Mouse (Mus musculus): ENCODE data around the gene Poldip2. TPM values are rescaled to one million over a fixed set of nuclear protein-coding genes. Genes with fewer than 3 reads are reported as not detected.
A peak's percentile ranks its signal among the peaks of the same experiment; 100 is the strongest.

Poldip2 gene
- polyA plus RNA-seq, 1 experiment: 1.2 TPM

- no peaks in the 10 kb centered on the region for H3K27me3 ChIP-seq (ENCODE audit: control insufficient read depth)
- peaks cover 42% of the 10 kb centered on the region for H3K4me1 ChIP-seq (ENCODE audit: control insufficient read depth)
- TF ChIP-seq TAL1 (IDR thresholded peaks at IDR 0.05; ENCODE audit: low read length) (no peak), GATA1 (IDR thresholded peaks at IDR 0.05; ENCODE audit: low read length) (no peak)
- H3K36me3 ChIP-seq (ENCODE audit: control insufficient read depth): peaks cover 13% of the 10 kb centered on the region
- H3K9me3 ChIP-seq (ENCODE audit: control insufficient read depth, low read length): peaks cover 5% of the 10 kb centered on the region; the same call in 1 of the 2 replicates
- H3K4me3 ChIP-seq (replicated peaks): peak overlapping the region; percentile 90
Measured at GRCm38 (mm10) chr11:78549491-78549987, 37.5 kb downstream of the Poldip2 start.

GRCm38 (mm10) chr11:78550168-78551058, 38.4 kb downstream of the Poldip2 start, which contains the start of gene Tmem97:
Tmem97 (minus strand) TSS chr11:78550777.
- H3K4me3 ChIP-seq (replicated peaks): peak within 1 kb of the TSS; percentile 90
- H3K9me3 ChIP-seq (ENCODE audit: control insufficient read depth, low read length): peaks cover 5% of the 10 kb centered on the region; the same call in 1 of the 2 replicates
- H3K27me3 ChIP-seq (ENCODE audit: control insufficient read depth): no peaks in the 10 kb centered on the region
- peaks cover 7% of the 10 kb centered on the region for H3K36me3 ChIP-seq (ENCODE audit: control insufficient read depth)
- H3K4me1 ChIP-seq (ENCODE audit: control insufficient read depth): peaks cover 40% of the 10 kb centered on the region
- no peak for TF ChIP-seq GATA1 (IDR thresholded peaks at IDR 0.05; ENCODE audit: low read length)
- no peak for TF ChIP-seq TAL1 (IDR thresholded peaks at IDR 0.05; ENCODE audit: low read length)

- Histone ChIP-seq H3K4me3 (replicated peaks) (peak overlapping the region; percentile 90), H3K36me3 (ENCODE audit: control insufficient read depth) (peaks cover 3% of the 10 kb centered on the region; the same call in 1 of the 2 replicates), H3K4me1 (ENCODE audit: control insufficient read depth) (peaks cover 42% of the 10 kb centered on the region), H3K9me3 (ENCODE audit: control insufficient read depth, low read length) (peaks cover 5% of the 10 kb centered on the region; the same call in 1 of the 2 replicates), H3K27me3 (ENCODE audit: control insufficient read depth) (no peaks in the 10 kb centered on the region)
- no peak for TF ChIP-seq TAL1 (IDR thresholded peaks at IDR 0.05; ENCODE audit: low read length)
- no peak for TF ChIP-seq GATA1 (IDR thresholded peaks at IDR 0.05; ENCODE audit: low read length)
Measured at GRCm38 (mm10) chr11:78551059-78551398, 39.0 kb downstream of the Poldip2 start.

GRCm38 (mm10) chr11:78555623-78556022, 43.6 kb downstream of the Poldip2 start:
- H3K27me3 ChIP-seq (ENCODE audit: control insufficient read depth): no peaks in the 10 kb centered on the region
- H3K9me3 ChIP-seq (ENCODE audit: control insufficient read depth, low read length): peaks cover 5% of the 10 kb centered on the region; the same call in 1 of the 2 replicates
- H3K36me3 ChIP-seq (ENCODE audit: control insufficient read depth): no peaks in the 10 kb centered on the region
- TF ChIP-seq TAL1 (IDR thresholded peaks at IDR 0.05; ENCODE audit: low read length) (no peak), GATA1 (IDR thresholded peaks at IDR 0.05; ENCODE audit: low read length) (no peak)
- no peak overlapping the region for H3K4me3 ChIP-seq (replicated peaks)
- peaks cover 17% of the 10 kb centered on the region for H3K4me1 ChIP-seq (ENCODE audit: control insufficient read depth)

- peaks cover 13% of the 10 kb centered on the region for H3K4me1 ChIP-seq (ENCODE audit: control insufficient read depth)
- H3K36me3 ChIP-seq (ENCODE audit: control insufficient read depth): no peaks in the 10 kb centered on the region
- H3K4me3 ChIP-seq (replicated peaks): no peak overlapping the region
- TF ChIP-seq GATA1 (IDR thresholded peaks at IDR 0.05; ENCODE audit: low read length) (no peak), TAL1 (IDR thresholded peaks at IDR 0.05; ENCODE audit: low read length) (no peak)
- H3K27me3 ChIP-seq (ENCODE audit: control insufficient read depth): no peaks in the 10 kb centered on the region
- H3K9me3 ChIP-seq (ENCODE audit: control insufficient read depth, low read length): peaks cover 5% of the 10 kb centered on the region; the same call in 1 of the 2 replicates
Measured at GRCm38 (mm10) chr11:78556070-78556469, 44.1 kb downstream of the Poldip2 start.

- H3K4me1 ChIP-seq (ENCODE audit: control insufficient read depth): peaks cover 9% of the 10 kb centered on the region
- no peaks in the 10 kb centered on the region for H3K27me3 ChIP-seq (ENCODE audit: control insufficient read depth)
- no peaks in the 10 kb centered on the region for H3K36me3 ChIP-seq (ENCODE audit: control insufficient read depth)
- no peak overlapping the region for H3K4me3 ChIP-seq (replicated peaks)
- peaks cover 5% of the 10 kb centered on the region; the same call in 1 of the 2 replicates for H3K9me3 ChIP-seq (ENCODE audit: control insufficient read depth, low read length)
- TF ChIP-seq GATA1 (IDR thresholded peaks at IDR 0.05; ENCODE audit: low read length) (no peak), TAL1 (IDR thresholded peaks at IDR 0.05; ENCODE audit: low read length) (no peak)
Measured at GRCm38 (mm10) chr11:78557241-78557640, 45.2 kb downstream of the Poldip2 start.

GRCm38 (mm10) chr11:78560447-78560846, 48.5 kb downstream of the Poldip2 start:
- Histone ChIP-seq H3K4me1 (ENCODE audit: control insufficient read depth) (peaks cover 5% of the 10 kb centered on the region), H3K36me3 (ENCODE audit: control insufficient read depth) (no peaks in the 10 kb centered on the region), H3K27me3 (ENCODE audit: control insufficient read depth) (no peaks in the 10 kb centered on the region), H3K9me3 (ENCODE audit: control insufficient read depth, low read length) (no peaks in the 10 kb centered on the region), H3K4me3 (replicated peaks) (no peak overlapping the region)
- TF ChIP-seq GATA1 (IDR thresholded peaks at IDR 0.05; ENCODE audit: low read length) (no peak), TAL1 (IDR thresholded peaks at IDR 0.05; ENCODE audit: low read length) (no peak)

GRCm38 (mm10) chr11:78566775-78567174, 54.8 kb downstream of the Poldip2 start:
- no peaks in the 10 kb centered on the region for H3K27me3 ChIP-seq (ENCODE audit: control insufficient read depth)
- H3K9me3 ChIP-seq (ENCODE audit: control insufficient read depth, low read length): no peaks in the 10 kb centered on the region
- H3K36me3 ChIP-seq (ENCODE audit: control insufficient read depth): peaks cover 3% of the 10 kb centered on the region
- TF ChIP-seq TAL1 (IDR thresholded peaks at IDR 0.05; ENCODE audit: low read length): no peak
- TF ChIP-seq GATA1 (IDR thresholded peaks at IDR 0.05; ENCODE audit: low read length): no peak
- H3K4me1 ChIP-seq (ENCODE audit: control insufficient read depth): no peaks in the 10 kb centered on the region; the same call in 1 of the 2 replicates
- no peak overlapping the region for H3K4me3 ChIP-seq (replicated peaks)

GRCm38 (mm10) chr11:78567614-78568013, 55.6 kb downstream of the Poldip2 start:
- Histone ChIP-seq H3K9me3 (ENCODE audit: control insufficient read depth, low read length) (no peaks in the 10 kb centered on the region), H3K27me3 (ENCODE audit: control insufficient read depth) (no peaks in the 10 kb centered on the region), H3K4me3 (replicated peaks) (no peak overlapping the region), H3K36me3 (ENCODE audit: control insufficient read depth) (peaks cover 6% of the 10 kb centered on the region), H3K4me1 (ENCODE audit: control insufficient read depth) (no peaks in the 10 kb centered on the region; the same call in 1 of the 2 replicates)
- no peak for TF ChIP-seq GATA1 (IDR thresholded peaks at IDR 0.05; ENCODE audit: low read length)
- no peak for TF ChIP-seq TAL1 (IDR thresholded peaks at IDR 0.05; ENCODE audit: low read length)

Data from erythroblast, embryonic 14.5 days (primary cell).